Mouse (Mus musculus): ENCODE results near the gene Ppm1l.
"Not testable (repeated sequence)": the region's sequence is repeated elsewhere in the genome, so short reads cannot be mapped to it uniquely, and the experiment has no call there.

Gene Ppm1l

DNA sequence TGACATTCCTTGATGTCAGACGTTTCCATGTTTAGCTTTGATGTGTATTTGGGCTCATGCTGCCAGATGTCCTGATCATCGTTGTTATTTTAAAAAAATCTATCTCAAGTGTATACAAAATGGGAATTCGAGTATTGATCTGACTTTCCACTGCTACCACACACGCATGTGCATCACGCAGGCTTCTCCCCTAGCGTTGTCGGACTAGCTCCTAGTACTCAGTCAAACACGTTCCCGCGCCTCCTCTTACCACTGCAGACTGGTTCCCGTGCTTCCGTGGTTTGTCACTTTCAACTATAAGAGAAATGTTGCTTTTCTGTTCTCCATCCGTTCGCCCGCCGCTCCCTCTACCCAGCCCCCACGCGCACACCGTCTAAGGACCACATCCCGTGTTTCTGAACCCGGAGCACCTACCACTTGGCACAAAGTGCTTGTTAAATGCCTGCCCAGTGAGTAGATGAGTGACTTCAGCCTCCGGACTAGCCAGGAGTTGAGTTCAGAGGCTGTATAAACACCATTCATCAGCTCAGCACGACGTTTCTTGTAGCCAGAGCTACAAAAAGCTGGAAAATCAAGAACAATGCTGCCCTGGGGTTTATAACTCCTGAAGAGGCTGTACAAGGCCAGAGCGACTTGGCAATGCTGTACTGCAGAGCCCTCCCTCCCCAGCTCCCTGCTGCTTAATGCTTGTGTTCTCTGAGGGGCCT is 219.4 kb downstream of the Ppm1l start:
- DNase-seq (ENCODE audit: low spot score in 2 of 2) = no peak

DNA sequence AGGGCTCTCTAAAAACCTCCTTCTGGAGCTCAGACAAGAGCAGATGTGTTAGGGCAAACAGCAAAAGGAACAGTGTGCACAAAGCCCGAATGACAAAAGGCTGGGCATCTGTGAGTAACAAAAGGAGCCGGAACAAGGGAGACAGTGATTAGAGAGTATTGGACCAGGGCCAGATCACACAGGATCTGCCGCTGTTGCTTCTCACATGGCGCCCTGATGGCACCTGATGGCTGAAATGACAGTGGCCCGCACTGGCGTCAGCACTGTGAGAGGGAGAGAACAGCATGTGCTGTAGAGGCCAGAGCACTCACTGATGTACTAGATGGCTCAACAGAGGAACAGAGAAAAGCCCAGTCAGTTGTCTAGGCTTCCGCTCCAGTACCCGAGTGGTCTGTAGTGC is 226.3 kb downstream of the Ppm1l start:
- DNase-seq (ENCODE audit: low spot score in 2 of 2) = no peak

GRCm38 (mm10) chr3:69543730-69544129 is 227.1 kb downstream of the Ppm1l start:
- DNase-seq (ENCODE audit: low spot score in 2 of 2) = no peak

DNA sequence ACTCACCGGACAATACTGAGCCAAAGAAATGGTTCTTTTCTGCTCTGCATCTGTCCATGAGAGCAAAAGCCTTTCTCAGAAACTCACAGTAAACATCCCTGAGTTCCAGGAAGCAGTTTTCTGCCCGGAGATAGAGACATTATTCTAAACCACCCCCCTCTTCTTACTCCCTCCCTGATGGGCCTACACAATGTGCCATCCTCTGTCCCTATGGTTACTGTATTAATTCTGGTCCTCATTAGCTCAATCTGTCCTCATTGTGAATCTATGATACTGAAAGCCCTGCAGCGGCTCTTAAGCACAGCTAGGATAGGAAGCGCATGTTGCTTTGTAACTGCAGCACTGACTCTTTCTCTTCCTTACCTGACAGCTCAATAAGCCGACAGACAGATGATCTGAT is 228.4 kb downstream of the Ppm1l start:
- DNase-seq (ENCODE audit: low spot score in 2 of 2) = no peak

GRCm38 (mm10) chr3:69548704-69549455 is 232.2 kb downstream of the Ppm1l start:
- DNase-seq (ENCODE audit: low spot score in 2 of 2) = no peak

GRCm38 (mm10) chr3:69549602-69550001 is 232.9 kb downstream of the Ppm1l start:
- no peak for DNase-seq (ENCODE audit: low spot score in 2 of 2)

DNA sequence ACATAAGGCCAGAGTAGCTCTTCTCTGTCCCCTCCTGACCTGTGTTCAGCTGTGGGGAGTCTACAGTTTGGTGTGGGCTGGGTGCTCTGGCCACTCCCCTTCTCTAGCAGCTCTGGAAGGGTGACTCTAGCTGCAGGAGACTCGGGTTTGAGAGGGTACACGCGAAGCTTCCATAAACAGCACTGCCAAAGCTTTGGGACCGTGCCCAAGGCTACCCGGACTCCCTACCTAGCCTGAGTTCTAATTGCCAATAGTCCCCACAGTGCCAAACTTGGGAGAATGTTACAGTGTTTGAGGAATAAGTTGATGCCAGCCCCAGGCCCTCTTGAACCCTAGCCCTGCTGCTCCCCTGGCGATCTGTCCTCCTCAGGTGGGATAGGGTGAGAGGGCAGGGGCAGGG is 238.8 kb downstream of the Ppm1l start:
- no peak for DNase-seq (ENCODE audit: low spot score in 2 of 2)

DNA sequence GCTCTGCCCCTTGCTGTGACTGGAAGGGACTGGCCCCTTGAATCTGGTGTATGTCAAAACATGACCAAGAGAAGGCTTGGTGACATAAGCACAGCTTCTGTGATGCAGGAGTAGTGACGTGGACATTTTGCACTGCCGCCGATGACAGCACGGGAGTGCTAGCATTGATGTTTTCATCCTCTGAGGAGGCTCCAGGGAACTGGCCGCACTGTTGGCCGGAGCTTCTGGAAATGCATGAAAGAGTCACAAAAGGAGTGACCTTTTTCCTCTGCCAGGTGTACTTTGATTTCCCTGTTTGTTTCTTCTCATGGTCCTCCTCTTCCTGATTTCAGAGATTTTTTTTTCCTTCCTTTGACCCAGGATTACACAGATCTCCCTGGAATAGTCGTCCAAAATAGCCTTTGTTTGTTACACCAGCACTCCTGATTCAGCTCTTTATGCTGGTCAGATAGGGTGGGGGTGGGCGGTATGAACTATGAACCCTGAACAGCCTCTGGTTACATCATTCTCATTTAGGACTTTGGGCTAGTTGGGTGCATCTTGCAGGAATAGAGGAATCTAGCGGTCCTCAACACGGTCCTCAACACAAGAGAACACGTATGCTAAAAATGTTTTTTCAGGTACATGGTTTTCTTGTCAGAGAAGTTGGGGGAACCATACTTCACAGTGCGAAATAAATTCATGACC is 239.6 kb downstream of the Ppm1l start:
- DNase-seq (ENCODE audit: low spot score in 2 of 2) = no peak

GRCm38 (mm10) chr3:69559316-69559974 is 242.8 kb downstream of the Ppm1l start:
- DNase-seq (ENCODE audit: low spot score in 2 of 2) = no peak

DNA sequence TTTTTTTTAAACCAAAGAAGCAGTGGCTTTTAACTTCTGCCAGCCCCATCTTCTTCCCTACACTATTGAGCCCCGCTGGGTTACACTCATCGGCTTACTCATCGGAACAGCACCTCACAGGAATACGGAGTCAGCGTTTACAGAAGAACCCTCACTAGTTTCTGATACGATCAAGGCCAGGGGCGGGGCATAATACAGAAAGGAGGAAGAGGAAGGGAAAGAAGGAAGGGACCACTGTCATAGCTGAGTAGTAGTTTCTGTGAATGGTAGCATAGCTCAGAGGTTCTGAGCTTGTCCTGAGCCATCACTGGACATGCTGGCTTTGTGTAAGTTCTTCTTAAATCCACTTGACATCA is 243.3 kb downstream of the Ppm1l start:
- DNase-seq (ENCODE audit: low spot score in 2 of 2) = no peak

- no peak for DNase-seq (ENCODE audit: low spot score in 2 of 2)
These were observed 245.0 kb downstream of the Ppm1l start for GRCm38 (mm10) chr3:69561686-69562085.

DNA sequence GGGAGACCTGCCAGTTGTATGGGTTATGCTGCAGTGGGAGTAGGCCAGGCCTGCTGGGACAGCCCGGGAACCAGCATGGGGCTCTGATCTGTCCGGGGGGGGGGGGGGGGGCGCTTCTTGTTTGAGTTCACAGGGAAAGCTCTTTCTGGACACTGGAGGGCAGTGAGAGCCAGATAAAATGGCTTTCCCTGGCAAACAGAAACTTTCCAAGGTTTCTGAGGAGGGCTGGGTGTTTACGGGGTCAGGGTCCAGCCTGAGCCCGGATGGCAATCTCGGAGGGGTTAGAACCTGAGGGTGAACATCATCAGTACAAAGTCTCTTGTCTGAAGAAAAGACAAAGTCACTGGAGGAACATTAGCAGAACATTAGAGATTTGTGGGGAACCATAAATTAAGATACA is 246.7 kb downstream of the Ppm1l start:
- DNase-seq (ENCODE audit: low spot score in 2 of 2) = no peak

- DNase-seq (ENCODE audit: low spot score in 2 of 2) = not testable (repeated sequence)
These were observed 248.9 kb downstream of the Ppm1l start for GRCm38 (mm10) chr3:69565586-69565985.

GRCm38 (mm10) chr3:69572561-69572960 is 255.9 kb downstream of the Ppm1l start:
- DNase-seq (ENCODE audit: low spot score in 2 of 2) = no peak

DNA sequence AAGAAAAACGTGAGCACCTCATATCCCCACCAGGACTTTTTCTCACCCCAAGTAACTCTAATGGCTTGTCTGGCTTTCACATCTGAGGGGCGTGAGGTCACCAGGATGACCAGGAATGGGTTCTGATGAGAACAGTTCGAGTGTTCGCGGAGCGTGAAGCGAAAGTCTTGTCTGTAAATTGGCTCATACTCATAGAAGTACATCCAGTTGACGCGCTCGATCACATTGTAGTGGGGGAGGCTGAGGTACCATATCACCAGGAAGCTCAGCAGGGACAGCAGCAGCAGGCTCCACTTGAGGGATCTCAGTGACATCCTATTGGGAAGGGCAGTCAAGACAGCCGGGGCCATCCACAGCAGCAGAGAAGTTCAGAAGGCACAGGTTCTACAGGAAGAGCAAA is 258.9 kb downstream of the Ppm1l start:
- DNase-seq (ENCODE audit: low spot score in 2 of 2) = no peak

DNA sequence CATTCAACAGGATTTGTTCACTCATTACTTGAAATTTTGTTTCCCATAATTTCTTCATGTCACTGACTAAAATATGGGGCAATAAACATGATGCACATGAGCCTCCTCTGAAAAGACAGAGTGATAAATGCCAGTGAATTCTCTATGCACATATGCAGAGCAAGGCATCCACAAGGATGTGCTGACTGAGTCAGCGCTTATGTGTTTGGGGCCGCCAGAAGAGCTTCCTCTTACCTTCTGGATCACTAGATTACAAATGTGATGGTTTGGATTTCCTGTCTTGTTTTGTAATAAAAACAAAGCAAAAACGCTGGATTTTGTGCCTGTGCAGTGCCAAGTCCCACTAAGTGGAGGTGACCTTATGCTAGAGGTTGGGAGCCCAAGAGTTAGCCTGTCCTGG is 260.1 kb downstream of the Ppm1l start:
- DNase-seq (ENCODE audit: low spot score in 2 of 2) = no peak

DNA sequence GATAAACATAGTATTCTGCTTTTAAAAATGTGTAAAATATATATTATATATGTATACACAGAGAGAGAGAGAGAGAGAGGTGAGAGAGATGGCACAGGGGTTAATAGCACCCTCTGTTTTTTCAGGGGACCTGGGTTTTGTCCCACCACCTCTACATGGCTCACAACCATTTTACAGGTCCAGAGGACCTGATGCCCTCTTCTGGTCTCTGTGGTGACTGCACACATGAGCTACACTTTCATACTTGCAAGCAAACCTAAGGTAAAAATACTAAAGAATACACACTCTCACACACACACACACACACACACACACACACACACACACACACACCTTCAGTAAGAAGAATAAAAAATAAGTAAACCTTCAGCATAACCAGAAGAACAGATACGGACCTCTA is 262.1 kb downstream of the Ppm1l start:
- no peak for DNase-seq (ENCODE audit: low spot score in 2 of 2)

DNA sequence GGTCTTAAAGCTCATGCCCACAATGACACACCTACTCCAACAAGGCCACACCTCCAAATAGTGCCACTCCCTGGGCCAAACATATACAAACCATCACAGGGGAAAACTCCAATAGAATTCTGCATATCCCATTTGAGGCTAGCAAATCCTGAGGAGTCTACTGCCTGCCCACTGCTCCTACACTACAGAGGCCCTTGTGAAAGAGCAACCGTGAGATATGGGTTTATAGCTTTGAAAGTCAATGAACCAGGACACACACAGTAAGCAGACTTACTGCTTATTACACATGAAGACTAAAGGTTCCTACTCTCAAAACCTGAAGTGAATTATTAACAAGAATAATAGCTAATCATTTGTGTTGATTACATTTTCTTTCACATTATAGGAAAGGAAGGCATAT is 267.1 kb downstream of the Ppm1l start:
- DNase-seq (ENCODE audit: low spot score in 2 of 2) = no peak

DNA sequence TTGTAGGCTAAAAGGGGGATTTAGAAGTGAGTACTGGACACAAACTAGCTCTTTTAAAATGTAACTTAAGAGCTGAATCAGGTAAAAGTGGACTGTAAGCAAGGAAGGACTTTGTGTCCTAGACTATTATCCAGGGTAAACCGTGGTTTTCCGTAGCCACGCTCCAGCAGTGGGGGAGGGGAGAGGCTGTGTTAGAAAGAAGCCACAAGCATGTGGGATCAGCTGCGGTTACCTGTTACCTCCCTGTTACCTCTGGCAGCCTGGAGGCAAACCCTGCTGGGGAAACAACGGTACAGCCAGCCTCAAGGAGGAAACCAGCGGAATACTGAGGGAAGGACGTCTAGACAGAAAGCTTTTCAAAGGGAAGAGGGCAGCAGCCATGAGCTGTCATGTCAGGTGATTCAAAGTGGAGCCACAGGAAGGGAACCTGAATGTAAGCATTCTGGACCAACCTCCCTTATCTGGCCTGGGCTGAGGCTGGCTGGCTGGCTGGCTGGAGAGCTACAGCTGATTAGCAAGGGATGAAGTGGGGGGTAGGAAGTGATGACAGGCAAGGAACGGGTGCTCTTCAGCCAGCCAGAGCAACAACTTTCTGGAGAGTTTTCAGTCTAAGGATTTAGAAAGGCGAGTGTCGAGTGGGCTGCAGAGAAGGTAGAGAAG is 271.6 kb downstream of the Ppm1l start:
- no peak for DNase-seq (ENCODE audit: low spot score in 2 of 2)

DNA sequence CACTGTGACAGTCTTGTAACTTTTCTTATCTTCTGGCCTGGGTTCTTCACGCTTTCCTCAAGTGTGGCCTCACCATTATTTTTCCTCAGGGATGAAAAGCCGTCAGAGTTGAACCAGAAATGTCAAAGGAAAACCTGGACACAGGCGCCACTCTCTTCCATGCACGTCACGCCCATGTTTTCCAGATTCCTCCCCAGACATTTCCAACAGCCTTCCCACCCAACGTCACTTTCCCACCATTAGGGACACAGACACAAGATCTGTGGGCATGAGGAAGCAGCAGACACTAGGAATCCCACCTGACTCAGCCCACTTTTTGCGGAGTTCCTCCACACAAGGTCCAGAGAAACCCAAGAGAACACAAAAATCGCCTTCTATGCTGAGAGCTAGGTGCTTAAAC is 276.8 kb downstream of the Ppm1l start:
- no peak for DNase-seq (ENCODE audit: low spot score in 2 of 2)

- no peak for DNase-seq (ENCODE audit: low spot score in 2 of 2)
These were observed 277.4 kb downstream of the Ppm1l start for GRCm38 (mm10) chr3:69594071-69594470.

- DNase-seq (ENCODE audit: low spot score in 2 of 2) = no peak
These were observed 279.5 kb downstream of the Ppm1l start for GRCm38 (mm10) chr3:69596116-69596515.
